Mouse (Mus musculus): ENCODE data around the gene Cenpf.
A peak's percentile ranks its signal among the peaks of the same experiment; 100 is the strongest.
"Not testable (repeated sequence)": the region's sequence is repeated elsewhere in the genome, so short reads cannot be mapped to it uniquely, and the experiment has no call there.

Gene Cenpf

GRCm38 (mm10) chr1:189694391-189694790 is 6.5 kb upstream of the Cenpf start:
- DNase-seq (ENCODE audit: low read depth) = no peak

- not testable (repeated sequence) for DNase-seq (ENCODE audit: low read depth)
Measured at GRCm38 (mm10) chr1:189692442-189692841, 4.6 kb upstream of the Cenpf start.

GRCm38 (mm10) chr1:189689050-189689833 is 1.4 kb upstream of the Cenpf start:
- no peak for DNase-seq (ENCODE audit: low read depth)

GRCm38 (mm10) chr1:189688388-189688750 is 483 bp upstream of the Cenpf start:
- DNase-seq (ENCODE audit: low read depth) = no peak

GRCm38 (mm10) chr1:189686025-189686424 is 1.9 kb downstream of the Cenpf start:
- DNase-seq (ENCODE audit: low read depth) = no peak

- DNase-seq (ENCODE audit: low read depth) = no peak
Measured at GRCm38 (mm10) chr1:189684786-189685415, 3.0 kb downstream of the Cenpf start.

- no peak for DNase-seq (ENCODE audit: low read depth)
Measured at GRCm38 (mm10) chr1:189679555-189679954, 8.3 kb downstream of the Cenpf start.

- DNase-seq (ENCODE audit: low read depth) = no peak
Measured at GRCm38 (mm10) chr1:189675953-189676352, 11.9 kb downstream of the Cenpf start.

GRCm38 (mm10) chr1:189675421-189675820 is 12.5 kb downstream of the Cenpf start:
- DNase-seq (ENCODE audit: low read depth) = peak; percentile 60

GRCm38 (mm10) chr1:189665966-189666365 is 21.9 kb downstream of the Cenpf start:
- DNase-seq (ENCODE audit: low read depth) = no peak

- DNase-seq (ENCODE audit: low read depth) = no peak
Measured at GRCm38 (mm10) chr1:189664873-189665144, 23.1 kb downstream of the Cenpf start.

GRCm38 (mm10) chr1:189664061-189664872 is 23.6 kb downstream of the Cenpf start:
- no peak for DNase-seq (ENCODE audit: low read depth)

GRCm38 (mm10) chr1:189663437-189663836 is 24.4 kb downstream of the Cenpf start:
- DNase-seq (ENCODE audit: low read depth) = no peak

- peak; percentile 65 for DNase-seq (ENCODE audit: low read depth)
Measured at GRCm38 (mm10) chr1:189661856-189662255, 26.0 kb downstream of the Cenpf start.

- DNase-seq (ENCODE audit: low read depth) = no peak
Measured at GRCm38 (mm10) chr1:189657406-189657805, 30.5 kb downstream of the Cenpf start.

- DNase-seq (ENCODE audit: low read depth) = no peak
Measured at GRCm38 (mm10) chr1:189653746-189654145, 34.1 kb downstream of the Cenpf start.

- DNase-seq (ENCODE audit: low read depth) = no peak
Measured at GRCm38 (mm10) chr1:189646597-189646996, 41.3 kb downstream of the Cenpf start.

GRCm38 (mm10) chr1:189645371-189645770 is 42.5 kb downstream of the Cenpf start:
- no peak for DNase-seq (ENCODE audit: low read depth)

GRCm38 (mm10) chr1:189644700-189645345 is 43.1 kb downstream of the Cenpf start:
- DNase-seq (ENCODE audit: low read depth) = no peak

GRCm38 (mm10) chr1:189639581-189639980 is 48.3 kb downstream of the Cenpf start:
- no peak for DNase-seq (ENCODE audit: low read depth)

GRCm38 (mm10) chr1:189633791-189634190 is 54.1 kb downstream of the Cenpf start:
- DNase-seq (ENCODE audit: low read depth) = no peak

GRCm38 (mm10) chr1:189631906-189632675 is 55.8 kb downstream of the Cenpf start:
- DNase-seq (ENCODE audit: low read depth) = no peak

Data from naive thymus-derived CD4-positive, alpha-beta T cell, adult 2 months (primary cell).